Mouse (Mus musculus) kidney, embryonic 15.5 days (tissue): ENCODE measurements around the gene Rab3ip. TPM values are rescaled to one million over a fixed set of nuclear protein-coding genes. Genes with fewer than 3 reads are reported as not detected.

Source experiments
- ATAC-seq: fragments of 200-750 bp; cut with Nextera tagmentation; replicated peaks from 2 replicates; pipeline ENCODE4 v1.8.0; 2017; ENCODE audit warnings: moderate TSS enrichment; ENCODE audit not compliant: low FRiP score
- H3K27ac ChIP-seq: fragments of 300-500 bp; sonication (generic); 2 replicates; pipeline ENCODE4 v1.5.1; 2015; ENCODE audit warnings: mild to moderate bottlenecking, inconsistent platforms
- H3K27me3 ChIP-seq: fragments of 300-500 bp; sonication (generic); 2 replicates; pipeline ENCODE4 v1.6.1; 2015; ENCODE audit warnings: inconsistent platforms
- H3K36me3 ChIP-seq: fragments of 300-500 bp; sonication (generic); 2 replicates; pipeline ENCODE4 v1.6.1; 2015; ENCODE audit warnings: inconsistent platforms
- H3K4me1 ChIP-seq: fragments of 300-500 bp; sonication (generic); 2 replicates; pipeline ENCODE4 v1.6.1; 2015; ENCODE audit warnings: inconsistent platforms
- H3K4me2 ChIP-seq: fragments of 300-500 bp; sonication (generic); 2 replicates; pipeline ENCODE4 v1.6.1; 2015; ENCODE audit warnings: moderate library complexity, mild to moderate bottlenecking, inconsistent platforms
- H3K4me3 ChIP-seq: fragments of 300-500 bp; sonication (generic); replicated peaks from 2 replicates; pipeline ENCODE4 v1.5.1; 2015; ENCODE audit warnings: mild to moderate bottlenecking, inconsistent platforms
- H3K9ac ChIP-seq: fragments of 300-500 bp; sonication (generic); 2 replicates; pipeline ENCODE4 v1.6.1; 2015; ENCODE audit warnings: mild to moderate bottlenecking, inconsistent platforms
- H3K9me3 ChIP-seq: fragments of 300-500 bp; sonication (generic); replicated peaks from 2 replicates; pipeline ENCODE4 v1.6.1; 2016; ENCODE audit warnings: inconsistent platforms
- WGBS: fragments of 180-500 bp; shearing (Covaris S2); methylation state at CpG from one replicate; pipeline ENCODE4 v1.1.7; 2015; ENCODE audit warnings: mixed read lengths; 5-methylcytosine and 5-hydroxymethylcytosine counted together
- polyA plus RNA-seq: library from polyadenylated mRNA; unstranded; fragments of >200 nt; fragmentation: Nextera tagmentation; extraction: Ambion mirVana; gene quantifications from 2 replicates; pipeline ENCODE4 v1.2.1, GENCODE M21; 2015

The Rab3ip gene
- polyA plus RNA-seq, 1 experiment from 2014 or later = 114 TPM

GRCm38 (mm10) chr10:116890587-116890986 is 60.0 kb downstream of the Rab3ip start:
- H3K4me1 ChIP-seq = no peaks in the 10 kb centered on the region
- H3K27ac ChIP-seq = no peak overlapping the region
- no peak overlapping the region for H3K9ac ChIP-seq
- no peaks in the 10 kb centered on the region for H3K27me3 ChIP-seq
- 57% methylated on average over 5 of the region's 5 CpGs for WGBS
- H3K4me3 ChIP-seq = no peak overlapping the region
- H3K36me3 ChIP-seq = no peaks in the 10 kb centered on the region
- ATAC-seq = 0 out of 2 replicates have a peak, but pooled peaks have one; percentile 40
- no peak overlapping the region for H3K4me2 ChIP-seq
- no peaks in the 10 kb centered on the region for H3K9me3 ChIP-seq

- Histone ChIP-seq H3K9ac (no peak overlapping the region), H3K4me3 (no peak overlapping the region), H3K36me3 (no peaks in the 10 kb centered on the region), H3K4me2 (no peak overlapping the region), H3K9me3 (no peaks in the 10 kb centered on the region), H3K4me1 (no peaks in the 10 kb centered on the region), H3K27ac (no peak overlapping the region), H3K27me3 (no peaks in the 10 kb centered on the region)
- WGBS = 74% methylated on average over 3 of the region's 3 CpGs
- ATAC-seq = no peak
These were observed 66.0 kb downstream of the Rab3ip start for GRCm38 (mm10) chr10:116884552-116884951.

GRCm38 (mm10) chr10:116883531-116883930 is 67.0 kb downstream of the Rab3ip start:
- no peak overlapping the region for H3K27ac ChIP-seq
- no peaks in the 10 kb centered on the region for H3K27me3 ChIP-seq
- no peak overlapping the region for H3K4me3 ChIP-seq
- H3K4me2 ChIP-seq = no peak overlapping the region
- no peak for ATAC-seq
- H3K9me3 ChIP-seq = no peaks in the 10 kb centered on the region
- H3K4me1 ChIP-seq = no peaks in the 10 kb centered on the region
- H3K36me3 ChIP-seq = no peaks in the 10 kb centered on the region
- 43% methylated on average over 5 of the region's 5 CpGs for WGBS
- no peak overlapping the region for H3K9ac ChIP-seq

GRCm38 (mm10) chr10:116877436-116877835 is 73.1 kb downstream of the Rab3ip start:
- 0 out of 2 replicates have a peak, but pooled peaks cover 4% of the 10 kb centered on the region for H3K27me3 ChIP-seq
- H3K9ac ChIP-seq = no peak overlapping the region
- H3K36me3 ChIP-seq = no peaks in the 10 kb centered on the region
- no peak overlapping the region for H3K4me2 ChIP-seq
- H3K4me1 ChIP-seq = no peaks in the 10 kb centered on the region
- no peak overlapping the region for H3K27ac ChIP-seq
- H3K4me3 ChIP-seq = no peak overlapping the region
- 77% methylated on average over 4 of the region's 4 CpGs for WGBS
- ATAC-seq = no peak
- no peaks in the 10 kb centered on the region for H3K9me3 ChIP-seq

GRCm38 (mm10) chr10:116874490-116874889 is 76.1 kb downstream of the Rab3ip start:
- no peak overlapping the region for H3K9ac ChIP-seq
- H3K9me3 ChIP-seq = no peaks in the 10 kb centered on the region
- no peak overlapping the region for H3K4me2 ChIP-seq
- ATAC-seq = no peak
- no peak overlapping the region for H3K27ac ChIP-seq
- no peak overlapping the region for H3K4me3 ChIP-seq
- WGBS = 60% methylated on average over 9 of the region's 9 CpGs
- no peaks in the 10 kb centered on the region for H3K36me3 ChIP-seq
- H3K4me1 ChIP-seq = 0 out of 2 replicates have a peak, but pooled peaks cover 10% of the 10 kb centered on the region
- H3K27me3 ChIP-seq = 0 out of 2 replicates have a peak, but pooled peaks cover 4% of the 10 kb centered on the region

- no peaks in the 10 kb centered on the region for H3K36me3 ChIP-seq
- WGBS = 26% methylated on average over 14 of the region's 14 CpGs
- H3K9ac ChIP-seq = no peak overlapping the region
- peak overlapping the region; percentile 33 for H3K4me3 ChIP-seq
- H3K4me2 ChIP-seq = peak overlapping the region; percentile 59
- no peak overlapping the region for H3K27ac ChIP-seq
- H3K9me3 ChIP-seq = no peaks in the 10 kb centered on the region
- 0 out of 2 replicates have a peak, but pooled peaks cover 4% of the 10 kb centered on the region for H3K27me3 ChIP-seq
- ATAC-seq = peak; percentile 77
- 0 out of 2 replicates have a peak, but pooled peaks cover 10% of the 10 kb centered on the region for H3K4me1 ChIP-seq
These were observed 78.6 kb downstream of the Rab3ip start for GRCm38 (mm10) chr10:116872016-116872410.

GRCm38 (mm10) chr10:116871329-116872015 is 79.1 kb downstream of the Rab3ip start:
- peak overlapping the region; percentile 59 for H3K4me2 ChIP-seq

GRCm38 (mm10) chr10:116870819-116871218 is 79.8 kb downstream of the Rab3ip start:
- H3K27me3 ChIP-seq = 0 out of 2 replicates have a peak, but pooled peaks cover 4% of the 10 kb centered on the region
- H3K4me3 ChIP-seq = no peak overlapping the region
- no peak overlapping the region for H3K4me2 ChIP-seq
- H3K9me3 ChIP-seq = no peaks in the 10 kb centered on the region
- no peaks in the 10 kb centered on the region for H3K36me3 ChIP-seq
- ATAC-seq = no peak
- no peak overlapping the region for H3K9ac ChIP-seq
- H3K4me1 ChIP-seq = 0 out of 2 replicates have a peak, but pooled peaks cover 10% of the 10 kb centered on the region
- no peak overlapping the region for H3K27ac ChIP-seq
- WGBS = 82% methylated on average over 6 of the region's 6 CpGs

More at GRCm38 (mm10) chr10:116871329-116872015, 79.1 kb downstream of the Rab3ip start:
- WGBS = 45% methylated on average over 12 of the region's 12 CpGs
- Histone ChIP-seq H3K27ac (no peak overlapping the region), H3K4me1 (0 out of 2 replicates have a peak, but pooled peaks cover 10% of the 10 kb centered on the region), H3K4me3 (peak overlapping the region; percentile 33), H3K9me3 (no peaks in the 10 kb centered on the region), H3K27me3 (0 out of 2 replicates have a peak, but pooled peaks cover 4% of the 10 kb centered on the region), H3K36me3 (no peaks in the 10 kb centered on the region), H3K9ac (no peak overlapping the region)
- ATAC-seq = peak; percentile 58; the same call in 1 of the 2 replicates

Other genes starting within 250 kb of the Rab3ip start
- 0.16 and 0.23 TPM in 2 replicates for gene Myrfl, start 53.9 kb downstream of the Rab3ip start, polyA plus RNA-seq
- gene Gm10271, start 21.8 kb upstream of the Rab3ip start, polyA plus RNA-seq = not detected in 2 replicates
- 0.30 and 0.44 TPM in 2 replicates for gene Best3, start 35.5 kb upstream of the Rab3ip start, polyA plus RNA-seq
- not detected in 2 replicates for gene Lrrc10, start 94.6 kb upstream of the Rab3ip start, polyA plus RNA-seq
- gene Cct2, start 113.0 kb upstream of the Rab3ip start, polyA plus RNA-seq = 258 and 266 TPM in 2 replicates
- 17.0 and 17.8 TPM in 2 replicates for gene Frs2, start 197.8 kb upstream of the Rab3ip start, polyA plus RNA-seq